Mouse (Mus musculus): ENCODE results near the gene Son. TPM values are rescaled to one million over a fixed set of nuclear protein-coding genes. Genes with fewer than 3 reads are reported as not detected.

Gene Son
- total and polyA plus RNA-seq, 3 experiments: 93.6 to 182 (median 157) TPM

GRCm38 (mm10) chr16:91678147-91678911 is 31.0 kb downstream of the Son start:
- H3K4me1 ChIP-seq (ENCODE audit: control insufficient read depth in 1 of 2, insufficient read depth in 2 of 2, low read length in 2 of 2): no peaks in the 10 kb centered on the region

GRCm38 (mm10) chr16:91680656-91681055 is 33.4 kb downstream of the Son start:
- no peak overlapping the region for H3K4me3 ChIP-seq (ENCODE audit: control insufficient read depth in 1 of 2, insufficient read depth in 1 of 2, low read depth in 2 of 2, low read length in 2 of 2)
- H3K27ac ChIP-seq (ENCODE audit: control insufficient read depth, low read depth, low read length): no peak overlapping the region
- DNase-seq (ENCODE audit: low read depth, low spot score): no peak
- H3K27me3 ChIP-seq (ENCODE audit: control insufficient read depth in 1 of 2, insufficient read depth in 2 of 2, low read length in 2 of 2): no peaks in the 10 kb centered on the region
- peak; percentile 52; the same call in 1 of the 2 replicates for TF ChIP-seq POLR2AphosphoS2 (IDR thresholded peaks at IDR 0.05; ENCODE audit: low read length)
- no peak for TF ChIP-seq MYC (IDR thresholded peaks at IDR 0.05; ENCODE audit: low read depth, low read length)
- no peaks in the 10 kb centered on the region for H3K9me3 ChIP-seq (replicated peaks; ENCODE audit: insufficient read depth, low read length)
- H3K4me1 ChIP-seq (ENCODE audit: control insufficient read depth in 1 of 2, insufficient read depth in 2 of 2, low read length in 2 of 2): no peaks in the 10 kb centered on the region
- H3K79me2 ChIP-seq (ENCODE audit: control insufficient read depth, insufficient read depth, low read length, poor library complexity): no peaks in the 10 kb centered on the region; the same call in 1 of the 2 replicates
- H3K9ac ChIP-seq (ENCODE audit: control insufficient read depth, low read depth, low read length, poor library complexity, severe bottlenecking): no peak overlapping the region
- H3K36me3 ChIP-seq (ENCODE audit: control insufficient read depth in 1 of 2, insufficient read depth in 2 of 2, low read length in 2 of 2): peaks cover 3 to 38% of the 10 kb centered on the region in 2 experiments

More at GRCm38 (mm10) chr16:91678147-91678911, 31.0 kb downstream of the Son start:
- Histone ChIP-seq H3K79me2 (ENCODE audit: control insufficient read depth, insufficient read depth, low read length, poor library complexity) (no peaks in the 10 kb centered on the region; the same call in 1 of the 2 replicates), H3K4me3 (ENCODE audit: control insufficient read depth in 1 of 2, insufficient read depth in 1 of 2, low read depth in 2 of 2, low read length in 2 of 2) (no peak overlapping the region), H3K9me3 (replicated peaks; ENCODE audit: insufficient read depth, low read length) (no peaks in the 10 kb centered on the region), H3K27me3 (ENCODE audit: control insufficient read depth in 1 of 2, insufficient read depth in 2 of 2, low read length in 2 of 2) (no peaks in the 10 kb centered on the region), H3K27ac (ENCODE audit: control insufficient read depth, low read depth, low read length) (no peak overlapping the region), H3K9ac (ENCODE audit: control insufficient read depth, low read depth, low read length, poor library complexity, severe bottlenecking) (no peak overlapping the region), H3K36me3 (ENCODE audit: control insufficient read depth in 1 of 2, insufficient read depth in 2 of 2, low read length in 2 of 2) (peaks cover 3 to 50% of the 10 kb centered on the region in 2 experiments)
- no peak for DNase-seq (ENCODE audit: low read depth, low spot score)
- TF ChIP-seq E2F4 (IDR thresholded peaks at IDR 0.05; ENCODE audit: borderline replicate concordance, low read depth, low read length): no peak
- peak; percentile 11; the same call in 1 of the 2 replicates for TF ChIP-seq SMC3 (IDR thresholded peaks at IDR 0.05; ENCODE audit: low read depth, low read length)
- no peak for TF ChIP-seq HCFC1 (IDR thresholded peaks at IDR 0.05; ENCODE audit: low read depth, low read length)
- TF ChIP-seq GATA1 (IDR thresholded peaks at IDR 0.05; ENCODE audit: low read depth, low read length): no peak
- TF ChIP-seq KAT2A (conservative IDR thresholded peaks at IDR 0.05; ENCODE audit: low read depth, low read length): no peak

GRCm38 (mm10) chr16:91685526-91685925 is 38.2 kb downstream of the Son start:
- peaks cover 20% of the 10 kb centered on the region for H3K79me2 ChIP-seq (ENCODE audit: control insufficient read depth, insufficient read depth, low read length, poor library complexity)
- H3K4me1 ChIP-seq (ENCODE audit: control insufficient read depth in 1 of 2, insufficient read depth in 2 of 2, low read length in 2 of 2): peaks cover 6 to 12% of the 10 kb centered on the region in 2 experiments; a peak in 3 of 4 replicates
- H3K9me3 ChIP-seq (replicated peaks; ENCODE audit: insufficient read depth, low read length): no peaks in the 10 kb centered on the region
- no peak overlapping the region for H3K4me3 ChIP-seq (ENCODE audit: control insufficient read depth in 1 of 2, insufficient read depth in 1 of 2, low read depth in 2 of 2, low read length in 2 of 2)
- H3K27me3 ChIP-seq (ENCODE audit: control insufficient read depth in 1 of 2, insufficient read depth in 2 of 2, low read length in 2 of 2): no peaks in the 10 kb centered on the region
- DNase-seq (ENCODE audit: low read depth, low spot score): no peak
- TF ChIP-seq GATA1 (IDR thresholded peaks at IDR 0.05; ENCODE audit: low read depth, low read length): no peak
- TF ChIP-seq TAL1 (IDR thresholded peaks at IDR 0.05; ENCODE audit: low read length): no peak
- TF ChIP-seq SIN3A (IDR thresholded peaks at IDR 0.05; ENCODE audit: low read length): no peak
- no peak for TF ChIP-seq ZC3H11A (IDR thresholded peaks at IDR 0.05; ENCODE audit: low read depth, low read length)
- TF ChIP-seq CTCF (IDR thresholded peaks at IDR 0.05 in 2 of 3, conservative IDR thresholded peaks at IDR 0.05 in 1 of 3; ENCODE audit: control insufficient read depth in 1 of 3, insufficient read depth in 1 of 3, low read depth in 2 of 3, low read length in 3 of 3, poor library complexity in 1 of 3, severe bottlenecking in 1 of 3): no peak
- TF ChIP-seq NELFE (IDR thresholded peaks at IDR 0.05; ENCODE audit: low read depth, low read length): no peak
- TF ChIP-seq CHD2 (IDR thresholded peaks at IDR 0.05; ENCODE audit: low read length): no peak
- no peak for TF ChIP-seq POLR2AphosphoS5 (IDR thresholded peaks at IDR 0.05; ENCODE audit: borderline replicate concordance, low read depth, low read length)
- no peak for TF ChIP-seq JUND (IDR thresholded peaks at IDR 0.05; ENCODE audit: low read depth, low read length)
- no peak for TF ChIP-seq MAX (IDR thresholded peaks at IDR 0.05; ENCODE audit: low read length)
- TF ChIP-seq MYB (IDR thresholded peaks at IDR 0.05; ENCODE audit: low read depth, low read length): no peak
- no peak for TF ChIP-seq MAZ (IDR thresholded peaks at IDR 0.05; ENCODE audit: low read depth, low read length)
- TF ChIP-seq POLR2AphosphoS2 (IDR thresholded peaks at IDR 0.05; ENCODE audit: low read length): no peak
- H3K36me3 ChIP-seq (ENCODE audit: control insufficient read depth in 1 of 2, insufficient read depth in 2 of 2, low read length in 2 of 2): peaks cover 14 to 21% of the 10 kb centered on the region in 2 experiments
- no peak overlapping the region for H3K9ac ChIP-seq (ENCODE audit: control insufficient read depth, low read depth, low read length, poor library complexity, severe bottlenecking)
- H3K27ac ChIP-seq (ENCODE audit: control insufficient read depth, low read depth, low read length): no peak overlapping the region

Measured in MEL (cell line).